Mouse (Mus musculus) forebrain, embryonic 14.5 days (tissue): ENCODE results near the gene Pet100. TPM values are rescaled to one million over a fixed set of nuclear protein-coding genes. Genes with fewer than 3 reads are reported as not detected.

Experiments used
- ATAC-seq: fragments of 200-750 bp; cut with Nextera tagmentation; 2 replicates; pipeline ENCODE4 v1.8.0; 2017; ENCODE audit warnings: mild to moderate bottlenecking, moderate library complexity
- DNase-seq: peaks from one replicate; pipeline ENCODE4 v3.0.0-alpha.2; 2015; ENCODE audit warnings: low spot score
- H3K27ac ChIP-seq: fragments of 300-500 bp; sonication (generic); 2 replicates; pipeline ENCODE4 v1.5.1; 2014; ENCODE audit warnings: low read depth, mild to moderate bottlenecking, control low read depth, low read length, moderate library complexity
- H3K27me3 ChIP-seq: fragments of 300-500 bp; sonication (generic); replicated peaks from 2 replicates; pipeline ENCODE4 v1.6.1; 2014; ENCODE audit warnings: low read length, control low read depth, mixed read lengths; ENCODE audit not compliant: control insufficient read depth, insufficient read depth
- H3K36me3 ChIP-seq: fragments of 300-500 bp; sonication (generic); 2 replicates; pipeline ENCODE4 v1.6.1; 2014; ENCODE audit warnings: low read length, control low read depth; ENCODE audit not compliant: control insufficient read depth, insufficient read depth
- H3K4me1 ChIP-seq: fragments of 300-500 bp; sonication (generic); 2 replicates; pipeline ENCODE4 v1.6.1; 2014; ENCODE audit warnings: antibody characterized with exemption, low read length, control low read depth; ENCODE audit not compliant: control insufficient read depth, insufficient read depth
- H3K4me2 ChIP-seq: fragments of 300-500 bp; sonication (generic); 2 replicates; pipeline ENCODE4 v1.6.1; 2014; ENCODE audit warnings: mild to moderate bottlenecking, control low read depth, low read length
- H3K4me3 ChIP-seq: fragments of 300-500 bp; sonication (generic); 2 replicates; pipeline ENCODE4 v1.5.1; 2014; ENCODE audit warnings: low read depth, low read length, control low read depth
- H3K9ac ChIP-seq: fragments of 300-500 bp; sonication (generic); 2 replicates; pipeline ENCODE4 v1.6.1; 2014; ENCODE audit warnings: mild to moderate bottlenecking, low read length, control low read depth, moderate library complexity
- H3K9me3 ChIP-seq: fragments of 300-500 bp; sonication (generic); replicated peaks from 2 replicates; pipeline ENCODE4 v1.6.1; 2016; ENCODE audit warnings: low read length, control low read depth, mixed read lengths; ENCODE audit not compliant: control insufficient read depth
- WGBS: fragments of 180-500 bp; shearing (Covaris S2); extraction: QIAGEN DNeasy Blood & Tissue Kit; methylation state at CpG from one replicate; pipeline ENCODE4 v1.1.7; 2014; 5-methylcytosine and 5-hydroxymethylcytosine counted together
- polyA plus RNA-seq: library from polyadenylated mRNA; unstranded; fragments of >200 nt; fragmentation: Nextera tagmentation; extraction: Ambion mirVana; gene quantifications from 2 replicates; pipeline ENCODE4 v1.2.1, GENCODE M21; 2014

Gene Pet100
- polyA plus RNA-seq, 1 experiment from 2014 or later, result 99.8 TPM

- ATAC-seq, result peak; percentile 86
- Histone ChIP-seq H3K4me1 (no peaks in the 10 kb centered on the region), H3K9ac (peak overlapping the region; percentile 87), H3K9me3 (no peaks in the 10 kb centered on the region), H3K27me3 (no peaks in the 10 kb centered on the region), H3K4me2 (peak overlapping the region; percentile 80), H3K27ac (peak overlapping the region; percentile 80), H3K36me3 (no peaks in the 10 kb centered on the region), H3K4me3 (peak overlapping the region; percentile 90)
- peak; percentile 76 for DNase-seq
- under 1% methylated on average over 74 of the region's 77 CpGs for WGBS
These were observed 33.7 kb upstream of the Pet100 start for GRCm38 (mm10) chr8:3587391-3588257.

GRCm38 (mm10) chr8:3588258-3588633, 33.1 kb upstream of the Pet100 start:
- Histone ChIP-seq H3K27ac (peak overlapping the region; percentile 80), H3K9ac (peak overlapping the region; percentile 87), H3K4me1 (no peaks in the 10 kb centered on the region), H3K9me3 (no peaks in the 10 kb centered on the region), H3K4me3 (peak overlapping the region; percentile 90), H3K36me3 (no peaks in the 10 kb centered on the region), H3K27me3 (no peaks in the 10 kb centered on the region), H3K4me2 (peak overlapping the region; percentile 80)
- ATAC-seq (peak; percentile 69), DNase-seq (peak; percentile 32)
- under 1% methylated on average over 11 of the region's 11 CpGs for WGBS

GRCm38 (mm10) chr8:3593470-3593869, 27.9 kb upstream of the Pet100 start:
- H3K4me3 ChIP-seq, result no peak overlapping the region
- DNase-seq (no peak), ATAC-seq (no peak)
- no peaks in the 10 kb centered on the region for H3K27me3 ChIP-seq
- H3K36me3 ChIP-seq, result peaks cover 4% of the 10 kb centered on the region; the same call in 1 of the 2 replicates
- H3K4me2 ChIP-seq, result no peak overlapping the region
- WGBS, result 69% methylated on average over 3 of the region's 3 CpGs
- no peak overlapping the region for H3K27ac ChIP-seq
- H3K9ac ChIP-seq, result no peak overlapping the region
- H3K9me3 ChIP-seq, result no peaks in the 10 kb centered on the region
- H3K4me1 ChIP-seq, result no peaks in the 10 kb centered on the region

GRCm38 (mm10) chr8:3594466-3594865, 26.9 kb upstream of the Pet100 start:
- H3K9me3 ChIP-seq, result no peaks in the 10 kb centered on the region
- no peak overlapping the region for H3K27ac ChIP-seq
- H3K4me2 ChIP-seq, result no peak overlapping the region
- H3K9ac ChIP-seq, result no peak overlapping the region
- no peak overlapping the region for H3K4me3 ChIP-seq
- H3K36me3 ChIP-seq, result peaks cover 14% of the 10 kb centered on the region
- WGBS, result 97% methylated on average over 2 of the region's 2 CpGs
- ATAC-seq, result no peak
- DNase-seq, result no peak
- H3K27me3 ChIP-seq, result no peaks in the 10 kb centered on the region
- no peaks in the 10 kb centered on the region for H3K4me1 ChIP-seq

GRCm38 (mm10) chr8:3598054-3598453, 23.3 kb upstream of the Pet100 start:
- H3K4me1 ChIP-seq, result no peaks in the 10 kb centered on the region
- ATAC-seq (no peak), DNase-seq (no peak)
- no peak overlapping the region for H3K4me2 ChIP-seq
- H3K36me3 ChIP-seq, result peaks cover 43% of the 10 kb centered on the region
- 89% methylated on average over 3 of the region's 3 CpGs for WGBS
- no peaks in the 10 kb centered on the region for H3K9me3 ChIP-seq
- no peaks in the 10 kb centered on the region for H3K27me3 ChIP-seq
- H3K9ac ChIP-seq, result no peak overlapping the region
- no peak overlapping the region for H3K27ac ChIP-seq
- no peak overlapping the region for H3K4me3 ChIP-seq

GRCm38 (mm10) chr8:3599219-3599618, 22.1 kb upstream of the Pet100 start:
- peaks cover 54% of the 10 kb centered on the region for H3K36me3 ChIP-seq
- WGBS, result 85% methylated on average over 1 of the region's 1 CpGs
- H3K4me1 ChIP-seq, result no peaks in the 10 kb centered on the region
- H3K9ac ChIP-seq, result no peak overlapping the region
- H3K4me3 ChIP-seq, result no peak overlapping the region
- no peaks in the 10 kb centered on the region for H3K9me3 ChIP-seq
- H3K27me3 ChIP-seq, result no peaks in the 10 kb centered on the region
- H3K4me2 ChIP-seq, result no peak overlapping the region
- ATAC-seq (no peak), DNase-seq (no peak)
- H3K27ac ChIP-seq, result no peak overlapping the region

GRCm38 (mm10) chr8:3600401-3600800, 20.9 kb upstream of the Pet100 start:
- no peak overlapping the region for H3K9ac ChIP-seq
- no peaks in the 10 kb centered on the region for H3K4me1 ChIP-seq
- peaks cover 62% of the 10 kb centered on the region for H3K36me3 ChIP-seq
- WGBS, result 90% methylated on average over 6 of the region's 6 CpGs
- DNase-seq (no peak), ATAC-seq (no peak)
- H3K27ac ChIP-seq, result no peak overlapping the region
- H3K4me2 ChIP-seq, result no peak overlapping the region
- H3K9me3 ChIP-seq, result no peaks in the 10 kb centered on the region
- no peaks in the 10 kb centered on the region for H3K27me3 ChIP-seq
- H3K4me3 ChIP-seq, result no peak overlapping the region

- Histone ChIP-seq H3K4me3 (no peak overlapping the region), H3K4me2 (no peak overlapping the region), H3K27me3 (no peaks in the 10 kb centered on the region), H3K9me3 (no peaks in the 10 kb centered on the region), H3K27ac (no peak overlapping the region), H3K9ac (no peak overlapping the region), H3K36me3 (peaks cover 86% of the 10 kb centered on the region), H3K4me1 (no peaks in the 10 kb centered on the region)
- DNase-seq, result no peak
- no peak for ATAC-seq
- 81% methylated on average over 13 of the region's 13 CpGs for WGBS
These were observed 17.9 kb upstream of the Pet100 start for GRCm38 (mm10) chr8:3603439-3603838.

- no peaks in the 10 kb centered on the region for H3K4me1 ChIP-seq
- H3K27ac ChIP-seq, result no peak overlapping the region
- no peaks in the 10 kb centered on the region for H3K9me3 ChIP-seq
- no peak overlapping the region for H3K4me2 ChIP-seq
- DNase-seq (no peak), ATAC-seq (no peak)
- 89% methylated on average over 16 of the region's 16 CpGs for WGBS
- no peak overlapping the region for H3K4me3 ChIP-seq
- H3K27me3 ChIP-seq, result no peaks in the 10 kb centered on the region
- peaks cover 92% of the 10 kb centered on the region for H3K36me3 ChIP-seq
- no peak overlapping the region for H3K9ac ChIP-seq
These were observed 14.8 kb upstream of the Pet100 start for GRCm38 (mm10) chr8:3606593-3606992.
